Mouse (Mus musculus): ENCODE measurements at regions not wholly inside any gene's neighbourhood (a gene's known extent, or its start where the extent isn't known, plus 50 kb on each side); places are given as distances from the start of the nearest gene placed in this dataset.

DNA sequence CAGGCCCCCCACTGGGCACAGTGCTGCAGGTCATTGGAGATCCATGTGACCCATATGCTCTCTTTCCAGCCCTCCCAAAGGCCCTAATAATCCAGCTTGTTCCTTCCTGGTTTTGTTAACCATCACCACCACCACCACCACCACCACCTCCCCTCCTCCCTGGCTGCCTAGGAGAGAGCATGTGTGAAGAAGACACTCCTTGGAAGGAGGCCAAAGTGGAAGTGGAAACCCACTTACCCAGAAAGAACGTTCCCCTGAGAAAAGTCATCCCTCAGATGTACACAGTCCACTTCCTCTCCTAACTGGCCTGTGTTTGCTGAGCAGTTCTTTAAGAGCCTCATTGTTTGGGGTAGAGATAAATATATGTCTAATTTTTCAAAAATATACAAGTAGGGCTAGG, 62.9 kb upstream of the Hand1 start:
- TF ChIP-seq CTCF (IDR thresholded peaks at IDR 0.05) = no peak
- TF ChIP-seq EP300 (IDR thresholded peaks at IDR 0.05) = no peak
